Mouse (Mus musculus) stomach, postnatal 0 days (tissue): ENCODE measurements around the gene Magi1. TPM values are rescaled to one million over a fixed set of nuclear protein-coding genes. Genes with fewer than 3 reads are reported as not detected.

Experiments
- ATAC-seq: fragments of 200-750 bp; cut with Nextera tagmentation; 2 replicates; pipeline ENCODE4 v1.8.0; 2017; ENCODE audit not compliant: low FRiP score, low TSS enrichment
- DNase-seq: peaks from one replicate; pipeline ENCODE4 v3.0.0-alpha.2; 2016; ENCODE audit warnings: low spot score
- H3K27ac ChIP-seq: fragments of 300-500 bp; sonication (generic); replicated peaks from 2 replicates; pipeline ENCODE4 v1.5.1; 2014; ENCODE audit warnings: mild to moderate bottlenecking, control low read depth
- H3K27me3 ChIP-seq: fragments of 300-500 bp; sonication (generic); 2 replicates; pipeline ENCODE4 v1.6.1; 2014; ENCODE audit warnings: low read length; ENCODE audit not compliant: control insufficient read depth, insufficient read depth
- H3K36me3 ChIP-seq: fragments of 300-500 bp; sonication (generic); 2 replicates; pipeline ENCODE4 v1.6.1; 2014; ENCODE audit warnings: low read length, mixed read lengths; ENCODE audit not compliant: control insufficient read depth, insufficient read depth
- H3K4me1 ChIP-seq: fragments of 300-500 bp; sonication (generic); replicated peaks from 2 replicates; pipeline ENCODE4 v1.6.1; 2014; ENCODE audit warnings: antibody characterized with exemption; ENCODE audit not compliant: control insufficient read depth, insufficient read depth
- H3K4me2 ChIP-seq: fragments of 300-500 bp; sonication (generic); replicated peaks from 2 replicates; pipeline ENCODE4 v1.6.1; 2014; ENCODE audit warnings: low read depth, mild to moderate bottlenecking, control low read depth, moderate library complexity
- H3K4me3 ChIP-seq: fragments of 300-500 bp; sonication (generic); 2 replicates; pipeline ENCODE4 v1.5.1; 2014; ENCODE audit warnings: low read depth, low read length, control low read depth
- H3K9ac ChIP-seq: fragments of 300-500 bp; sonication (generic); 2 replicates; pipeline ENCODE4 v1.6.1; 2014; ENCODE audit warnings: mild to moderate bottlenecking, low read length, control low read depth, mixed read lengths
- H3K9me3 ChIP-seq: fragments of 300-500 bp; sonication (generic); 2 replicates; pipeline ENCODE4 v1.6.1; 2016; ENCODE audit warnings: low read length; ENCODE audit not compliant: control insufficient read depth
- CTCF ChIP-seq: IDR thresholded peaks from 2 replicates; pipeline ENCODE4 v1.5.1; 2016; ENCODE audit warnings: antibody characterized with exemption, low read depth, mild to moderate bottlenecking, moderate library complexity
- EP300 ChIP-seq: optimal IDR thresholded peaks from 2 replicates; pipeline ENCODE3; 2016; ENCODE audit warnings: antibody characterized with exemption
- WGBS: fragments of 180-500 bp; shearing (Covaris S2); extraction: QIAGEN DNeasy Blood & Tissue Kit; methylation state at CpG from one replicate; pipeline ENCODE4 v1.1.7; 2014; 5-methylcytosine and 5-hydroxymethylcytosine counted together
- polyA plus RNA-seq: library from polyadenylated mRNA; unstranded; fragments of >200 nt; fragmentation: Nextera tagmentation; extraction: Ambion mirVana; gene quantifications from 2 replicates; pipeline ENCODE4 v1.2.1, GENCODE M21; 2015

The Magi1 gene
- polyA plus RNA-seq, 1 experiment from 2014 or later = 4.4 TPM

DNA sequence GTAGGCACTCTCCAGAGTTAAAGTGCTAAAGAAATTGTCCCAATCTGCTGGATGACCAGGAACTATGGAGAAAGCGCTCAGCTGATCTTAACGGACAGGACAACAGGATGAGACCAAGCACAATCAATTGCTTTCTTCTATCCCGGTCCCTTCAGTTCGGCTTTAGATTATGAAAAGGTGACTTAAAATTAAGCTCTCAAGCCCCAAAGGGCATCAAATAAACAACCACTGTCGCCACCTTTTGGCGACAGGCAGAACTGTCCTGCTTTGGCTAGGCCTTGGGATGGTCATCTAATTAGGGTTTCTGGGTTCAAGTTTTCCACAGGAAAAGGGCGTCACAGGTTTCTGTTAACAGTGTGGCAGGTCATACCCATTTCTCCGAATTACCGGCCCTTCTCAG is 298.6 kb downstream of the Magi1 start:
- WGBS = 64% methylated on average over 9 of the region's 9 CpGs
- no peaks in the 10 kb centered on the region for H3K9me3 ChIP-seq
- no peaks in the 10 kb centered on the region for H3K27me3 ChIP-seq
- H3K9ac ChIP-seq = no peak overlapping the region
- H3K36me3 ChIP-seq = no peaks in the 10 kb centered on the region
- peak; percentile 76 for TF ChIP-seq CTCF
- TF ChIP-seq EP300 = no peak
- H3K4me1 ChIP-seq = no peaks in the 10 kb centered on the region
- DNase-seq (peak; percentile 17), ATAC-seq (no peak)
- no peak overlapping the region for H3K4me3 ChIP-seq
- no peak overlapping the region for H3K27ac ChIP-seq
- H3K4me2 ChIP-seq = no peak overlapping the region

DNA sequence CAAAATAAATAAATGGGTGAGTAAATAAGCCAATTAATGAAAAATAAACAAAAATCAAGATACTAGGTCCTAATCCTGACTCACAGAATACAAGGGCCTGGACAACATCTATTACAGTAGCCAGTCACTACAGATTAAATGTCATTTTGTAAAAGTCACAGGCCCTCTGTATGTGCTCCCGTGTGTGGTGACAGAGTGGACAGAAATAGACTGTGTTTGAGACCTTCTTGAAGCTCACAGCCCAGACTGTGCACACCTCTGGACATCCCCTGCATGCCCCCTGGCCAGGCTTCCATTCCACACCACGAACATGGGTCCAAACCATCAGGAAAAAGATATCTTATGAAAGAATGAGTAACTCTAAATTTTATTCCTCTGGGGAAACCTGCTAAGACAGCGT is 300.2 kb downstream of the Magi1 start:
- Histone ChIP-seq H3K9me3 (no peaks in the 10 kb centered on the region), H3K27ac (no peak overlapping the region), H3K36me3 (no peaks in the 10 kb centered on the region), H3K9ac (no peak overlapping the region), H3K27me3 (no peaks in the 10 kb centered on the region), H3K4me2 (no peak overlapping the region), H3K4me1 (no peaks in the 10 kb centered on the region), H3K4me3 (no peak overlapping the region)
- 85% methylated on average over 3 of the region's 3 CpGs for WGBS
- ATAC-seq (no peak), DNase-seq (no peak)
- TF ChIP-seq CTCF (no peak), EP300 (no peak)

DNA sequence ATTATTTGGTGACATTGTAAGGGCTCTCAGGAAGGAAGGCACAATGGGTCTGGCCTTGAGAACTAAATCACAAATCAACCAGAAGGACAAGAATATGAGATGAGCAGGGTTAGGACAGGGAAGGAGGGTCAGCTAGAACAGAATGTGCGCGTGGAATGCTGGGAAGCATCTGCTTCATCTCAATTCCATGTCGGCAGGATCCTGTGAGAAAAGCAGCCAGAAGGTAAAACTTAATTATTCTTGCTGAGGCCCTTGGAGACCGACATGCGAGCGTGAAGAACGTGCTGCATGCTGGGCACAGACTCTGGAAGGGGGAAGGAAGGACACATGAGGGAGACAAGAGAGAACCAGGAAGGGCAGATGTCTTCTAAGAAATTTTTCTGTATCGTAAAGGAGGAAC is 302.5 kb downstream of the Magi1 start:
- ATAC-seq = no peak
- H3K9ac ChIP-seq = no peak overlapping the region
- 39% methylated on average over 8 of the region's 8 CpGs for WGBS
- H3K4me2 ChIP-seq = no peak overlapping the region
- no peak overlapping the region for H3K27ac ChIP-seq
- H3K27me3 ChIP-seq = no peaks in the 10 kb centered on the region
- H3K36me3 ChIP-seq = no peaks in the 10 kb centered on the region
- no peak for TF ChIP-seq CTCF
- TF ChIP-seq EP300 = no peak
- no peak for DNase-seq
- H3K9me3 ChIP-seq = no peaks in the 10 kb centered on the region
- H3K4me1 ChIP-seq = no peaks in the 10 kb centered on the region
- no peak overlapping the region for H3K4me3 ChIP-seq

DNA sequence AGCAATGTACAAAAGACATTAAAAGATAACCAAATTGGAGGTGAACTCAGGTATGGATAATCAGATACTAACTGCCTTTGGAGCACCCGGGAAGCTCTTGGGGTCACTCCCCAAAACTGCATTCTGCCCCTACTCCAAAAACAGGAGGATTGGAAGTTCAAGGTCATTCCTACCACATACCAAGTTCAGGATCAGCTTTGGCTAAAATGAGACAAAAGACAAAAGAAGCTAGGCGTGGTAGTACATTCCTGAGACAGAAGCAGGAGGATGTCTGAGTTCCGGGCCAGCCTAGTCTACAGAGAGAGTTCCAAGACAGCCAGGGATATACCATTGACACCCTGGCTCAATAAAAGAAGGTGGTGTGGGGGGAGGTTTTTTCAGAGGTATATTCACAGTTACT is 304.5 kb downstream of the Magi1 start:
- no peaks in the 10 kb centered on the region for H3K27me3 ChIP-seq
- H3K4me1 ChIP-seq = no peaks in the 10 kb centered on the region
- H3K27ac ChIP-seq = no peak overlapping the region
- H3K9me3 ChIP-seq = no peaks in the 10 kb centered on the region
- no peak for TF ChIP-seq CTCF
- TF ChIP-seq EP300 = no peak
- no peak overlapping the region for H3K4me3 ChIP-seq
- ATAC-seq = no peak
- 83% methylated on average over 3 of the region's 3 CpGs for WGBS
- H3K36me3 ChIP-seq = no peaks in the 10 kb centered on the region
- H3K9ac ChIP-seq = no peak overlapping the region
- no peak for DNase-seq
- H3K4me2 ChIP-seq = no peak overlapping the region

DNA sequence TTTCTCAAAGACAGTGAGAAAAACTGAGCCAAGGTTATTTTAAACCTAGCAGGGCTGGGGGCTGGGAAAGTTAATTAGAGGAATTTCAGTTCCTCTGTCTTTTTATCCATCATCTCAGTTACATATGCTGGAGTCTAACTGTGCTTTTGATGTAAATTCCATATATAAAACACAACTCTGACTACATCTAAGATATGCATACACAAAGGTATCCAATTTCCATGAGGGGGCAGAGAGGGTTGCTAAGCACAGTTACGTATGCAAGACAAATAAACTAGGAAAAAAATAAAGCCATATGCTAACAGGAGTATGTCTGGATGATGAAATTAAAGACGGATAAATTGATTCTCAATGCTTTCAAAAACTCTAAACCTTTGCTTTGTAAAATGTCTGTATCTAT is 315.0 kb downstream of the Magi1 start:
- Histone ChIP-seq H3K27me3 (no peaks in the 10 kb centered on the region), H3K36me3 (no peaks in the 10 kb centered on the region), H3K4me1 (no peaks in the 10 kb centered on the region), H3K4me3 (no peak overlapping the region), H3K9me3 (no peaks in the 10 kb centered on the region), H3K27ac (no peak overlapping the region), H3K9ac (no peak overlapping the region), H3K4me2 (no peak overlapping the region)
- TF ChIP-seq EP300 = no peak
- no peak for TF ChIP-seq CTCF
- 64% methylated on average over 2 of the region's 2 CpGs for WGBS
- ATAC-seq (no peak), DNase-seq (no peak)

DNA sequence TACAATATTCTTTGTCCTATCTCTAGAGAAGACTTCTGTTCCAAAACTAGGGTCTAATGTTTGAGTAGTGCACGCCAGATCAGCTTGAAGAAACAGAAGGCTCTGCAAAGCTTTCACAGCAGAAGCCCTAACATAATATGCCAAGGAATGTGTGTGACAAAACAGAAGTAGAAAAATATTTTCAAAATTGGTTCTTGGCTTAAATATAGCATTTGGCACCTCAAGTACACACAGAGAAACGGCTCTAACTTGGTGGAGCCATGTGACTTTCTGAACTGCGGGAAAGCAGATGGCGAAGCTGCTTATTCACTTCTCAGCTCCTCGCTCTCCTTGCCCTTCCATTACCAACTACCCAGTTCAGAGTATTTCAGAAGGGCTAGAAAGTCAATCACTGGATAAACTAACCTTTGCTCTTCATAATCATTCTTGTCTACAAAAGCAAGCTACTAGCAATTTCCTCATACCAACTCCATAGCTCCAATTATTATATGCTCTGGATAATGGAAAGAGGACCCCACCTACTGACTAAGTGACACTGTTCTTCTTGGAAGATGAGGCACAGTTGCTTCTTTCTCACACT is 320.9 kb downstream of the Magi1 start:
- Histone ChIP-seq H3K4me2 (no peak overlapping the region), H3K36me3 (no peaks in the 10 kb centered on the region), H3K9ac (no peak overlapping the region), H3K4me1 (no peaks in the 10 kb centered on the region), H3K27ac (no peak overlapping the region), H3K4me3 (no peak overlapping the region), H3K27me3 (no peaks in the 10 kb centered on the region), H3K9me3 (no peaks in the 10 kb centered on the region)
- DNase-seq (no peak), ATAC-seq (peak; percentile 42; the same call in 1 of the 2 replicates)
- 37% methylated on average over 5 of the region's 5 CpGs for WGBS
- TF ChIP-seq CTCF (no peak), EP300 (no peak)
